Mouse (Mus musculus) heart, postnatal 0 days (tissue): ENCODE measurements around the gene Nova2.

ENCODE experiments used
- CTCF ChIP-seq: IDR thresholded peaks from 2 replicates; pipeline ENCODE4 v1.5.1; 2016; ENCODE audit warnings: antibody characterized with exemption, control low read depth, low read depth
- EP300 ChIP-seq: IDR thresholded peaks from 2 replicates; pipeline ENCODE4 v1.6.1; 2016; ENCODE audit warnings: antibody characterized with exemption, low read depth

DNA sequence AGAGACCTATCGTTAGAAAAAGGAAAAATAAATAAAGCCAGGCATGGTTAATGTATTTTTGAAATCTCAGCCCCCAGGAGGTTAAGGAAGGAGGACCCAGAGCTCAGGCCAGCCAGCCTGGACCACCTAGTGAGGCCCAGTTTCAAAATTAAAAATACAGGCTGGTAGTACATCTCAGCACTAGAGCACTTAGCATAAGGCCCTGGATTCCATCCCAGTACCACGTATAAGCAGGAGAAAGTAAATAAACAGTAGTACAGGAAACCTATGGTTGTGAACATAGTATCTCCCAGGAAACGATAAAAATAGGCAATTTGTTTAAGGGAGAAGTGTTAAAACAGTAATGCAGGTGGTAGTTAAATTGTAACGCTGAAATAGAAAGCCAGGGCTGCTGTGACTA lies 76.4 kb downstream of the Nova2 start:
- TF ChIP-seq EP300, result no peak
- no peak for TF ChIP-seq CTCF
